Mouse (Mus musculus) CH12.LX (cell line): ENCODE measurements at regions not wholly inside any gene's neighbourhood (a gene's known extent, or its start where the extent isn't known, plus 50 kb on each side); places are given as distances from the start of the nearest gene placed in this dataset.

Source experiments
- DNase-seq: peaks from one replicate; pipeline ENCODE4 v3.0.0-alpha.2; 2013; ENCODE audit errors: extremely low read depth
- H3K27ac ChIP-seq: 2 replicates; pipeline ENCODE4 v1.5.1; 2012; ENCODE audit warnings: low read depth, mild to moderate bottlenecking, control low read depth, moderate library complexity; ENCODE audit not compliant: insufficient read depth
- H3K27me3 ChIP-seq: replicated peaks from 2 replicates; pipeline ENCODE3; 2012; ENCODE audit warnings: inconsistent platforms
- H3K36me3 ChIP-seq, 2 experiments: replicated peaks in 1 of 2; 2 replicates each; pipeline versions ENCODE3 to v1.6.1; 2012; ENCODE audit warnings: inconsistent platforms in 1 of 2, low read length in 1 of 2, mild to moderate bottlenecking in 1 of 2, mixed read lengths in 1 of 2, moderate library complexity in 1 of 2; ENCODE audit not compliant: control insufficient read depth in 1 of 2, insufficient read depth in 1 of 2
- H3K4me1 ChIP-seq, 2 experiments: 2 replicates each; pipeline ENCODE4 v1.6.1; 2012; ENCODE audit warnings: inconsistent platforms in 1 of 2, moderate library complexity in 1 of 2; ENCODE audit not compliant: insufficient read depth in 2 of 2, control insufficient read depth in 1 of 2
- H3K4me2 ChIP-seq: 2 replicates; pipeline ENCODE4 v1.6.1; 2012; ENCODE audit warnings: low read depth, mild to moderate bottlenecking, control low read depth; ENCODE audit not compliant: poor library complexity, insufficient read depth, severe bottlenecking
- H3K4me3 ChIP-seq, 3 experiments: fragments of 150-350 bp in 1 of 3; sonication (generic) in 1 of 3; replicated peaks in 1 of 3; 2 replicates each; pipeline versions ENCODE3 to v1.5.1; 2011 to 2012; ENCODE audit warnings: low read depth in 2 of 3, low read length in 2 of 3, mild to moderate bottlenecking in 2 of 3, moderate library complexity in 2 of 3, control low read depth in 1 of 3, improper control_type of control experiment in 1 of 3, inconsistent platforms in 1 of 3, mixed read lengths in 1 of 3; ENCODE audit not compliant: poor library complexity in 1 of 3
- H3K79me2 ChIP-seq: replicated peaks from 2 replicates; pipeline ENCODE4 v1.6.1; 2012; ENCODE audit warnings: mild to moderate bottlenecking, moderate library complexity; ENCODE audit not compliant: control insufficient read depth, poor library complexity, insufficient read depth, severe bottlenecking; ENCODE audit errors: extremely low read depth
- H3K9ac ChIP-seq: 2 replicates; pipeline ENCODE4 v1.6.1; 2012; ENCODE audit warnings: low read depth, mild to moderate bottlenecking, control low read depth, moderate library complexity; ENCODE audit not compliant: insufficient read depth
- H3K9me3 ChIP-seq: replicated peaks from 2 replicates; pipeline ENCODE3; 2012; ENCODE audit warnings: low read length, inconsistent platforms, mixed read lengths
- CHD1 ChIP-seq: IDR thresholded peaks from 2 replicates; pipeline ENCODE4 v1.6.1; 2012; ENCODE audit warnings: low read depth, low read length, improper control_type of control experiment, inconsistent platforms
- CTCF ChIP-seq, 2 experiments: IDR thresholded peaks in 1 of 2; conservative IDR thresholded peaks in 1 of 2; 2 replicates each; pipeline ENCODE4 v1.5.1; 2011 to 2012; ENCODE audit warnings: low read depth in 2 of 2, low read length in 2 of 2, improper control_type of control experiment in 1 of 2, inconsistent platforms in 1 of 2, mild to moderate bottlenecking in 1 of 2, moderate library complexity in 1 of 2
- ELF1 ChIP-seq: IDR thresholded peaks from 2 replicates; pipeline ENCODE4 v1.6.1; 2014; ENCODE audit warnings: low read depth, mild to moderate bottlenecking, inconsistent platforms, low read length, improper control_type of control experiment
- EP300 ChIP-seq: IDR thresholded peaks from 2 replicates; pipeline ENCODE4 v1.6.1; 2011; ENCODE audit warnings: low read length, improper control_type of control experiment
- JUN ChIP-seq: IDR thresholded peaks from 2 replicates; pipeline ENCODE4 v1.6.1; 2011; ENCODE audit warnings: low read depth, mild to moderate bottlenecking, low read length, improper control_type of control experiment, moderate library complexity; ENCODE audit not compliant: insufficient read depth
- JUND ChIP-seq: conservative IDR thresholded peaks from 2 replicates; pipeline ENCODE4 v1.6.1; 2011; ENCODE audit warnings: low read depth, low read length, improper control_type of control experiment
- MAX ChIP-seq: IDR thresholded peaks from 2 replicates; pipeline ENCODE4 v1.6.1; 2011; ENCODE audit warnings: low read length, improper control_type of control experiment
- MAZ ChIP-seq: IDR thresholded peaks from 2 replicates; pipeline ENCODE4 v1.6.1; 2012; ENCODE audit warnings: low read depth, mild to moderate bottlenecking, inconsistent platforms, low read length, improper control_type of control experiment, moderate library complexity
- MEF2A ChIP-seq: IDR thresholded peaks from 2 replicates; pipeline ENCODE4 v1.6.1; 2014; ENCODE audit warnings: low read depth, mild to moderate bottlenecking, inconsistent platforms, low read length, improper control_type of control experiment, borderline replicate concordance
- MYC ChIP-seq: IDR thresholded peaks from 2 replicates; pipeline ENCODE4 v1.6.1; 2011; ENCODE audit warnings: low read depth, mild to moderate bottlenecking, improper control_type of control experiment, low read length
- NELFE ChIP-seq: IDR thresholded peaks from 2 replicates; pipeline ENCODE4 v1.6.1; 2011; ENCODE audit warnings: low read depth, low read length, improper control_type of control experiment
- POLR2AphosphoS2 ChIP-seq: IDR thresholded peaks from 2 replicates; pipeline ENCODE4 v1.6.1; 2011; ENCODE audit warnings: low read depth, low read length, improper control_type of control experiment
- RAD21 ChIP-seq: IDR thresholded peaks from 2 replicates; pipeline ENCODE4 v1.6.1; 2011; ENCODE audit warnings: low read depth, mild to moderate bottlenecking, low read length, improper control_type of control experiment, moderate library complexity
- RCOR1 ChIP-seq: conservative IDR thresholded peaks from 2 replicates; pipeline ENCODE4 v1.6.1; 2012; ENCODE audit warnings: low read depth, mild to moderate bottlenecking, inconsistent platforms, low read length, improper control_type of control experiment
- SIN3A ChIP-seq: IDR thresholded peaks from 2 replicates; pipeline ENCODE4 v1.6.1; 2012; ENCODE audit warnings: low read length, improper control_type of control experiment, inconsistent platforms
- SMC3 ChIP-seq: IDR thresholded peaks from 2 replicates; pipeline ENCODE4 v1.6.1; 2011; ENCODE audit warnings: low read depth, low read length, improper control_type of control experiment
- TBP ChIP-seq: conservative IDR thresholded peaks from 2 replicates; pipeline ENCODE4 v1.6.1; 2011; ENCODE audit warnings: low read depth, low read length, improper control_type of control experiment
- TCF12 ChIP-seq: IDR thresholded peaks from 2 replicates; pipeline ENCODE4 v1.6.1; 2014; ENCODE audit warnings: low read depth, mild to moderate bottlenecking, inconsistent platforms, low read length, improper control_type of control experiment
- USF1 ChIP-seq: IDR thresholded peaks from 2 replicates; pipeline ENCODE4 v1.6.1; 2014; ENCODE audit warnings: low read depth, mild to moderate bottlenecking, inconsistent platforms, low read length, improper control_type of control experiment
- USF2 ChIP-seq: conservative IDR thresholded peaks from 2 replicates; pipeline ENCODE4 v1.6.1; 2011; ENCODE audit warnings: low read depth, low read length, improper control_type of control experiment
- ZC3H11A ChIP-seq: IDR thresholded peaks from 2 replicates; pipeline ENCODE4 v1.6.1; 2012; ENCODE audit warnings: low read depth, mild to moderate bottlenecking, inconsistent platforms, low read length, improper control_type of control experiment
- ZMIZ1 ChIP-seq: IDR thresholded peaks from 2 replicates; pipeline ENCODE4 v1.6.1; 2012; ENCODE audit warnings: low read depth, mild to moderate bottlenecking, inconsistent platforms, low read length, improper control_type of control experiment
- ZNF384 ChIP-seq: IDR thresholded peaks from 2 replicates; pipeline ENCODE4 v1.6.1; 2012; ENCODE audit warnings: low read depth, low read length, improper control_type of control experiment, inconsistent platforms
- dilution Hi-C: fragments of 300-500 bp; cut with MboI; formaldehyde crosslinking; loops from 2 replicates; pipeline ENCODE4 v1.14.3; 2020; ENCODE audit warnings: low sequenced_read_pairs; ENCODE audit not compliant: extremely low pct_unique_long_range_greater_than_20kb, extremely low pct_ligation_motif_present
- in situ Hi-C: fragments of 300-500 bp; cut with MboI; formaldehyde crosslinking; loops from 3 replicates; pipeline ENCODE4 v1.14.3; 2019; ENCODE audit warnings: low sequenced_read_pairs, low pct_ligation_motif_present, low pct_unique_long_range_greater_than_20kb, mixed read lengths

- Histone ChIP-seq H3K4me3 (no peak overlapping the region), H3K27me3 (no peaks in the 10 kb centered on the region), H3K27ac (no peak overlapping the region), H3K4me1 (no peaks in the 10 kb centered on the region), H3K4me2 (no peak overlapping the region), H3K9ac (no peak overlapping the region), H3K36me3 (no peaks in the 10 kb centered on the region), H3K9me3 (peaks cover 82% of the 10 kb centered on the region)
- DNase-seq = no peak
- dilution Hi-C loops = no loop called here
- TF ChIP-seq CTCF (conservative IDR thresholded peaks at IDR 0.05 in 1 of 2, IDR thresholded peaks at IDR 0.05 in 1 of 2; ENCODE audit: low read depth in 2 of 2, low read length in 2 of 2) = no peak
- no peak for TF ChIP-seq MAZ
- TF ChIP-seq ZNF384 = no peak
- no peak for TF ChIP-seq EP300
- no peak for TF ChIP-seq USF2
- TF ChIP-seq ZMIZ1 = no peak
- TF ChIP-seq MYC = no peak
- no peak for TF ChIP-seq ZC3H11A
- TF ChIP-seq CHD1 = no peak
- TF ChIP-seq RAD21 = no peak
- TF ChIP-seq MAX = no peak
- no peak for TF ChIP-seq NELFE
- no peak for TF ChIP-seq TCF12
- TF ChIP-seq, all 38 proteins: peak for 0
- in situ Hi-C loops = no loop called here
- no peaks in the 10 kb centered on the region for H3K79me2 ChIP-seq
Measured at GRCm38 (mm10) chr1:119251741-119252140, 170.3 kb downstream of the Inhbb start.

DNA sequence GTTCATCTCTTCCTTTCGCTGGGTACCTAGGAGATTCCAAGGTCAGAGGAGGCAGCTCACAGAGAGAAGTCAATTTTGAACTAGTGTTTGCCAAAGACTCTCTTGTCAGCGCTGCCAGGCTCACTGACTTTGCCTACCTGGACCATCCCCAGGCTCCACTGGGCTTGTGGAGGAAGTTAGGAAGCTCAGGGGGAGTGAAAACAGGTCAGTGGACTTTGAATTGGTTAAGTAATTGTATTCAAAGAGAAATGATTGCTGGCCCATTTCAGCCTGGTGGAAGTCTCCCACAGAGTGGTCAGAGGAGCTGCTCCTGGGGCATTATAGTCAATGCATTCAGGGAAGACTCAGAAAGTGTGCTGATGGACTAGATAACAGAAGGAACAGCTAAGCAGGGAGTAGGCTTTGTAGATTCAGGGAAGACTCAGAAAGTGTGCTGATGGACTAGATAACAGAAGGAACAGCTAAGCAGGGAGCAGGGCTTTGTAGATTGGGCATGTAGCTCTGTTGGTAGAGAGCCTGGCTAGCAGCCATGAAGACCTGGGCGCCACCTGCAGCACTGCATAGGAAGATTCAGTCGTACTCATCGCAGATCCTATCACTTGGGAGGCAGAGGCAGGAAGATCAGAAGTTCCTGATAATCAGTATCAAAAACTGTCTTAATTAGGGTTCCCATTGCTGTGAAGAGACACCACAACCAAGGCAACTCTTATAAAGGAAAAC is 173.1 kb downstream of the Inhbb start:
- dilution Hi-C loops = no loop called here
- H3K27me3 ChIP-seq = no peaks in the 10 kb centered on the region
- no peak for DNase-seq
- H3K36me3 ChIP-seq = no peaks in the 10 kb centered on the region
- peaks cover 82% of the 10 kb centered on the region for H3K9me3 ChIP-seq
- H3K9ac ChIP-seq = no peak overlapping the region
- no peaks in the 10 kb centered on the region for H3K4me1 ChIP-seq
- TF ChIP-seq JUND = no peak
- no peak for TF ChIP-seq SMC3
- TF ChIP-seq EP300 = no peak
- TF ChIP-seq ELF1 = no peak
- TF ChIP-seq USF1 = no peak
- no peak for TF ChIP-seq JUN
- no peak for TF ChIP-seq SIN3A
- TF ChIP-seq RAD21 = no peak
- TF ChIP-seq RCOR1 = no peak
- no peak for TF ChIP-seq TBP
- TF ChIP-seq ZNF384 = no peak
- no peak for TF ChIP-seq POLR2AphosphoS2
- TF ChIP-seq MEF2A = no peak
- TF ChIP-seq MYC = no peak
- H3K4me3 ChIP-seq = no peak overlapping the region
- no peak overlapping the region for H3K27ac ChIP-seq
- in situ Hi-C loops = no loop called here
- H3K79me2 ChIP-seq = no peaks in the 10 kb centered on the region
- no peak overlapping the region for H3K4me2 ChIP-seq
